Mouse (Mus musculus): ENCODE results near the gene St3gal4.

St3gal4 gene

GRCm38 (mm10) chr9:35105438-35105837 is 13.6 kb downstream of the St3gal4 start:
- peak in 1 of 2 experiments; percentile 2 for DNase-seq

GRCm38 (mm10) chr9:35104711-35105110 is 14.4 kb downstream of the St3gal4 start:
- no peak for DNase-seq

GRCm38 (mm10) chr9:35098762-35099161 is 20.3 kb downstream of the St3gal4 start:
- no peak for DNase-seq

- no peak for DNase-seq
Measured at GRCm38 (mm10) chr9:35097901-35098300, 21.2 kb downstream of the St3gal4 start.

- DNase-seq: no peak
Measured at GRCm38 (mm10) chr9:35095726-35096125, 23.3 kb downstream of the St3gal4 start.

GRCm38 (mm10) chr9:35093350-35093749 is 25.7 kb downstream of the St3gal4 start:
- no peak for DNase-seq

GRCm38 (mm10) chr9:35092904-35093303 is 26.2 kb downstream of the St3gal4 start:
- DNase-seq: no peak

- DNase-seq: no peak
Measured at GRCm38 (mm10) chr9:35061446-35061845, 57.6 kb downstream of the St3gal4 start.

- DNase-seq: no peak
Measured at GRCm38 (mm10) chr9:35059881-35060280, 59.2 kb downstream of the St3gal4 start.

GRCm38 (mm10) chr9:35058596-35059354 is 60.3 kb downstream of the St3gal4 start:
- DNase-seq: no peak

- DNase-seq: no peak
Measured at GRCm38 (mm10) chr9:35058186-35058585, 60.9 kb downstream of the St3gal4 start.

- DNase-seq: no peak
Measured at GRCm38 (mm10) chr9:35057631-35058030, 61.4 kb downstream of the St3gal4 start.

- DNase-seq: no peak
Measured at GRCm38 (mm10) chr9:35056611-35057010, 62.5 kb downstream of the St3gal4 start.

GRCm38 (mm10) chr9:35055528-35056330 is 63.3 kb downstream of the St3gal4 start:
- DNase-seq: no peak

GRCm38 (mm10) chr9:35053669-35054068 is 65.4 kb downstream of the St3gal4 start:
- DNase-seq: no peak

- no peak for DNase-seq
Measured at GRCm38 (mm10) chr9:35053081-35053480, 66.0 kb downstream of the St3gal4 start.

- no peak for DNase-seq
Measured at GRCm38 (mm10) chr9:35052671-35053070, 66.4 kb downstream of the St3gal4 start.

GRCm38 (mm10) chr9:35051666-35052065 is 67.4 kb downstream of the St3gal4 start:
- DNase-seq: no peak

- DNase-seq: no peak
Measured at GRCm38 (mm10) chr9:35050701-35051454, 68.2 kb downstream of the St3gal4 start.

- no peak for DNase-seq
Measured at GRCm38 (mm10) chr9:35049891-35050527, 69.1 kb downstream of the St3gal4 start.

- no peak for DNase-seq
Measured at GRCm38 (mm10) chr9:35048449-35048848, 70.6 kb downstream of the St3gal4 start.

- peak in 1 of 2 experiments; percentile 10 for DNase-seq
Measured at GRCm38 (mm10) chr9:35045756-35046155, 73.3 kb downstream of the St3gal4 start.
